9 mouse cellular contexts compared by ENCODE assay signal in the genomic region with DNA sequence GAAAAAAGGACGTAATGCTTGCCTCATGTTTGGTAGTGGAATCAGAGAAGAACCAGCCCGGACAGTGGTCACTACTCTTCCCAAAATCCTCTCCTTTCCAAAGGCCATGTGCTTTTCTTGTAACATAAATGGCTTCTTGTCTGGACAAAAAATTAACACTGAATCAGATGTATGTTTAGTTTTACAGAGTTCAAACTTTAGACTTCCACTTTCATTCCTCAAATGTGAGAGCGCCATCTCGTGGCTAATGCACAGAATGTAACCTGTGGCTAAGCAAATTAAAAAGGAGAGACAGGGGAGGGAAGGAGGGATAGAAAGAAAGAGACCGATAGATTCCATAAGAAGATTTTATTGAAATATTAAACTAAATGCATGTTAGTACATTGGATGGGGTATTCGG. TPM values are rescaled to one million over a fixed set of nuclear protein-coding genes. Genes with fewer than 3 reads are reported as not detected.
DNase-seq lines count a peak whose midpoint lies in the region; ATAC-seq and TF ChIP-seq lines count a peak whose summit lies in the region.
"Had no signal": no experiment of that assay in that cellular context is flagged by ENCODE, and none has a peak within 500 bp of the region (broad histone marks: within the 10 kb centered on the region; RNA-seq: fewer than 3 reads in every experiment).

No protein-coding gene starts in this region.

- dilution Hi-C loops in CH12.LX (cut with MboI; ENCODE audit: extremely low pct_ligation_motif_present, extremely low pct_unique_long_range_greater_than_20kb, low sequenced_read_pairs), result no loop called here

- peak; percentile 86 for TF ChIP-seq RAD21 in CH12.LX (IDR thresholded peaks at IDR 0.05; ENCODE audit: low read depth, low read length)

- H3K4me2 ChIP-seq in CH12.LX (ENCODE audit: insufficient read depth, low read depth, poor library complexity, severe bottlenecking), result peak overlapping the region; percentile 90
- H3K4me2 ChIP-seq in midbrain, embryonic 12.5 days (replicated peaks), result no peak overlapping the region
- H3K4me2 ChIP-seq: limb, embryonic 12.5 days had no signal

- in situ Hi-C loops in CH12.LX (cut with MboI; ENCODE audit: low pct_ligation_motif_present, low pct_unique_long_range_greater_than_20kb, low sequenced_read_pairs), result no loop called here

- H3K9ac ChIP-seq in heart, adult 2 months (ENCODE audit: low read depth, low read length), result no peak overlapping the region
- peak overlapping the region; percentile 75 for H3K9ac ChIP-seq in CH12.LX (ENCODE audit: insufficient read depth, low read depth)
- no peak overlapping the region for H3K9ac ChIP-seq in midbrain, embryonic 12.5 days (replicated peaks)
- H3K9ac ChIP-seq: limb, embryonic 12.5 days had no signal

- H3K36me3 ChIP-seq in heart, adult 2 months (ENCODE audit: control insufficient read depth, insufficient read depth, low read length), result no peaks in the 10 kb centered on the region
- H3K36me3 ChIP-seq in CH12.LX (replicated peaks in 1 of 2; ENCODE audit: control insufficient read depth in 1 of 2, insufficient read depth in 1 of 2, low read length in 1 of 2), result no peaks in the 10 kb centered on the region
- H3K36me3 ChIP-seq in midbrain, embryonic 12.5 days, result no peaks in the 10 kb centered on the region
- no peaks in the 10 kb centered on the region for H3K36me3 ChIP-seq in splenic B cell, adult 2 months (ENCODE audit: control insufficient read depth, insufficient read depth, low read length, poor library complexity, severe bottlenecking)
- H3K36me3 ChIP-seq: limb, embryonic 12.5 days had no signal

- no peaks in the 10 kb centered on the region for H3K4me1 ChIP-seq in heart, adult 2 months (ENCODE audit: control insufficient read depth, insufficient read depth, low read length)
- peaks cover 5 to 24% of the 10 kb centered on the region in 2 experiments; a peak in 2 of 4 replicates for H3K4me1 ChIP-seq in CH12.LX (ENCODE audit: control insufficient read depth in 1 of 2, insufficient read depth in 2 of 2)
- no peaks in the 10 kb centered on the region for H3K4me1 ChIP-seq in midbrain, embryonic 12.5 days

- DNase-seq in heart, adult 2 months, result no peak
- DNase-seq in heart, adult 9 months (ENCODE audit: low spot score in 2 of 2), result no peak
- peak; percentile 81 for DNase-seq in CH12.LX (ENCODE audit: extremely low read depth)
- peak; percentile 21 for DNase-seq in c-Kit-positive CD71-positive TER-119-positive erythroid progenitor cells, embryonic 14.5 days (ENCODE audit: low spot score)
- DNase-seq in heart, postnatal 4 days, result peak; percentile 62
- DNase-seq in left cerebral cortex, adult 2 months (ENCODE audit: extremely low spot score in 1 of 2, low spot score in 2 of 2), result peak; percentile 46 to 63
- DNase-seq in splenic B cell, adult 2 months (ENCODE audit: low read depth, low spot score), result peak; percentile 76

- no peaks in the 10 kb centered on the region; the same call in 1 of the 2 replicates for H3K27me3 ChIP-seq in heart, adult 2 months (ENCODE audit: control insufficient read depth, insufficient read depth, low read length)
- no peaks in the 10 kb centered on the region for H3K27me3 ChIP-seq in CH12.LX (replicated peaks)
- no peaks in the 10 kb centered on the region for H3K27me3 ChIP-seq in midbrain, embryonic 12.5 days
- no peaks in the 10 kb centered on the region for H3K27me3 ChIP-seq in splenic B cell, adult 2 months (ENCODE audit: control insufficient read depth, insufficient read depth, low read length, poor library complexity, severe bottlenecking)
- H3K27me3 ChIP-seq: limb, embryonic 12.5 days had no signal

- TF ChIP-seq EP300 in heart, adult 2 months (IDR thresholded peaks at IDR 0.05; ENCODE audit: insufficient read depth, low read depth, low read length), result no peak
- TF ChIP-seq EP300 in CH12.LX (IDR thresholded peaks at IDR 0.05; ENCODE audit: low read length), result 0 out of 2 replicates have a peak, but pooled peaks have one; percentile 19

- H3K4me3 ChIP-seq in heart, adult 2 months, result no peak overlapping the region
- peak overlapping the region in 2 of 3 experiments; percentile 18 to 33 for H3K4me3 ChIP-seq in CH12.LX (replicated peaks in 1 of 3; ENCODE audit: low read depth in 2 of 3, low read length in 2 of 3, poor library complexity in 1 of 3)
- peak overlapping the region; percentile 22 for H3K4me3 ChIP-seq in left cerebral cortex, adult 2 months
- no peak overlapping the region for H3K4me3 ChIP-seq in midbrain, embryonic 12.5 days
- H3K4me3 ChIP-seq: limb, embryonic 12.5 days had no signal

- no peaks in the 10 kb centered on the region for H3K79me2 ChIP-seq in heart, adult 2 months (replicated peaks; ENCODE audit: control insufficient read depth, insufficient read depth, low read length)
- no peaks in the 10 kb centered on the region for H3K79me2 ChIP-seq in CH12.LX (replicated peaks; ENCODE audit: control insufficient read depth, extremely low read depth, insufficient read depth, poor library complexity, severe bottlenecking)

- peak; percentile 31; the same call in 1 of the 2 replicates for ATAC-seq in midbrain, embryonic 12.5 days (ENCODE audit: low FRiP score, low read depth)

- intact Hi-C loops in heart, adult 2 months (cut with DNase I), result loop anchor here (5.0 kb wide), 1 partner anchor 869 kb away; no protein-coding TSS in a partner anchor
- intact Hi-C loops in left cerebral cortex, adult 2 months (cut with DNase I), result loop anchor here (2.0 to 10.0 kb wide), 4 partner anchors 114 to 870 kb away; no protein-coding TSS in a partner anchor

- 31% methylated on average over 6 of the region's 6 CpGs for WGBS in heart, adult 2 months
- 48% methylated on average over 6 of the region's 6 CpGs for WGBS in midbrain, embryonic 12.5 days

- H3K9me3 ChIP-seq in CH12.LX (replicated peaks; ENCODE audit: low read length), result no peaks in the 10 kb centered on the region
- no peaks in the 10 kb centered on the region for H3K9me3 ChIP-seq in midbrain, embryonic 12.5 days
- H3K9me3 ChIP-seq: limb, embryonic 12.5 days had no signal

- peak; percentile 71 for TF ChIP-seq CTCF in heart, adult 2 months (IDR thresholded peaks at IDR 0.05)
- TF ChIP-seq CTCF in CH12.LX (conservative IDR thresholded peaks at IDR 0.05 in 1 of 2, IDR thresholded peaks at IDR 0.05 in 1 of 2; ENCODE audit: low read depth in 2 of 2, low read length in 2 of 2), result peak; percentile 52 to 90
- peak; percentile 89 for TF ChIP-seq CTCF in left cerebral cortex, adult 2 months (IDR thresholded peaks at IDR 0.05)

- TF ChIP-seq POLR2A in heart, adult 2 months (IDR thresholded peaks at IDR 0.05; ENCODE audit: insufficient read depth, low read depth, low read length), result no peak
- TF ChIP-seq POLR2A in CH12.LX (IDR thresholded peaks at IDR 0.05; ENCODE audit: low read depth, low read length), result no peak

- no peak overlapping the region for H3K27ac ChIP-seq in heart, adult 2 months
- H3K27ac ChIP-seq in CH12.LX (ENCODE audit: insufficient read depth, low read depth), result no peak overlapping the region
- H3K27ac ChIP-seq in left cerebral cortex, adult 2 months, result no peak overlapping the region
- no peak overlapping the region for H3K27ac ChIP-seq in midbrain, embryonic 12.5 days (replicated peaks)
- H3K27ac ChIP-seq: limb, embryonic 12.5 days had no signal

TF ChIP-seq in CH12.LX, 34 proteins besides CTCF, POLR2A, EP300 and RAD21 (continues in another document):
- TF ChIP-seq BHLHE40 (IDR thresholded peaks at IDR 0.05; ENCODE audit: low read depth, low read length), result no peak
- 0 out of 2 replicates have a peak, but pooled peaks have one; percentile 11 for TF ChIP-seq JUND (conservative IDR thresholded peaks at IDR 0.05; ENCODE audit: low read depth, low read length)
- no peak for TF ChIP-seq UBTF (IDR thresholded peaks at IDR 0.05; ENCODE audit: low read depth, low read length)
- TF ChIP-seq HCFC1 (IDR thresholded peaks at IDR 0.05; ENCODE audit: low read depth, low read length), result no peak; the same call in 1 of the 2 replicates
- no peak for TF ChIP-seq TCF12 (IDR thresholded peaks at IDR 0.05; ENCODE audit: low read depth, low read length)
- no peak for TF ChIP-seq ETS1 (conservative IDR thresholded peaks at IDR 0.05; ENCODE audit: low read depth, low read length)
- no peak for TF ChIP-seq PAX5 (IDR thresholded peaks at IDR 0.05; ENCODE audit: low read length)
- TF ChIP-seq GABPA (IDR thresholded peaks at IDR 0.05; ENCODE audit: insufficient replicate concordance, low read depth, low read length), result no peak
- TF ChIP-seq NELFE (IDR thresholded peaks at IDR 0.05; ENCODE audit: low read depth, low read length), result no peak
- TF ChIP-seq USF1 (IDR thresholded peaks at IDR 0.05; ENCODE audit: low read depth, low read length), result no peak
- TF ChIP-seq ZC3H11A (IDR thresholded peaks at IDR 0.05; ENCODE audit: low read depth, low read length), result peak; percentile 49
- no peak for TF ChIP-seq SIN3A (IDR thresholded peaks at IDR 0.05; ENCODE audit: low read length)
- 0 out of 2 replicates have a peak, but pooled peaks have one; percentile 26 for TF ChIP-seq MEF2A (IDR thresholded peaks at IDR 0.05; ENCODE audit: borderline replicate concordance, low read depth, low read length)
- TF ChIP-seq RCOR1 (conservative IDR thresholded peaks at IDR 0.05; ENCODE audit: low read depth, low read length), result no peak
- no peak for TF ChIP-seq ELF1 (IDR thresholded peaks at IDR 0.05; ENCODE audit: low read depth, low read length)
- TF ChIP-seq ZKSCAN1 (IDR thresholded peaks at IDR 0.05; ENCODE audit: borderline replicate concordance, low read depth, low read length), result no peak
- peak; percentile 6; the same call in 1 of the 2 replicates for TF ChIP-seq ZNF384 (IDR thresholded peaks at IDR 0.05; ENCODE audit: low read depth, low read length)
- no peak for TF ChIP-seq NRF1 (IDR thresholded peaks at IDR 0.05; ENCODE audit: low read depth, low read length)
- TF ChIP-seq MAX (IDR thresholded peaks at IDR 0.05; ENCODE audit: low read length), result peak; percentile 85
- TF ChIP-seq JUN (IDR thresholded peaks at IDR 0.05; ENCODE audit: insufficient read depth, low read depth, low read length), result no peak
- TF ChIP-seq SMC3 (IDR thresholded peaks at IDR 0.05; ENCODE audit: low read depth, low read length), result peak; percentile 79
- TF ChIP-seq IRF4 (IDR thresholded peaks at IDR 0.05; ENCODE audit: low read depth, low read length), result no peak
- no peak for TF ChIP-seq ZMIZ1 (IDR thresholded peaks at IDR 0.05; ENCODE audit: low read depth, low read length)
- no peak for TF ChIP-seq CHD2 (IDR thresholded peaks at IDR 0.05; ENCODE audit: low read length)
- no peak for TF ChIP-seq MXI1 (IDR thresholded peaks at IDR 0.05; ENCODE audit: low read depth, low read length)

RNA-seq across cellular contexts. Expression of a gene that starts 45.4 kb away (rescaled TPM):
- 1 to 10 TPM; 3.1 to 3.2 TPM for total RNA-seq in heart, adult 2 months (2021)
- 3.1 and 3.4 TPM in 2 replicates for polyA plus RNA-seq in heart, adult 2 months (2012; rRNA removed)
- total RNA-seq in CH12.LX (2012; rRNA removed), result not detected in 2 replicates
- not detected in 2 replicates for total RNA-seq in CH12.LX (2014; rRNA removed)
- polyA plus RNA-seq in CH12.LX (2012; ENCODE audit: insufficient read length, low read depth), result not detected in 2 replicates
- total RNA-seq in heart, postnatal 4 days (2021), result under 1 TPM; 0.64 to 0.77 TPM
- 1 to 10 TPM; 3.5 to 4.1 TPM for total RNA-seq in left cerebral cortex, adult 2 months (2021)
- polyA plus RNA-seq in midbrain, embryonic 12.5 days (2016; fragmentation: Nextera tagmentation; extraction: Ambion mirVana), result 1.2 and 1.6 TPM in 2 replicates

Comparison
In these comparisons a context has a peak if more than half of its experiments do, and no peak if none do; other contexts are left out.
1. DNase-seq: peak in CH12.LX (single experiment), c-Kit-positive CD71-positive TER-119-positive erythroid progenitor cells, embryonic 14.5 days (single experiment), heart, postnatal 4 days (single experiment), left cerebral cortex, adult 2 months (2 of 2) and splenic B cell, adult 2 months (single experiment); none in heart, adult 2 months (0 of 2) and heart, adult 9 months (0 of 2).
2. H3K4me3 ChIP-seq: peak in CH12.LX (2 of 3) and left cerebral cortex, adult 2 months (single experiment); none in heart, adult 2 months (single experiment) and midbrain, embryonic 12.5 days (single experiment).
3. Peak in every context shown above with its lines, with median percentiles within 50 percentile points of each other: CTCF ChIP-seq.